Mouse (Mus musculus) v-Abl transformed pro-B cells (cell line): ENCODE data around the gene Tube1.

Source experiments
- in situ Hi-C, 2 experiments: fragments of 400-800 bp; cut with MboI; formaldehyde crosslinking; loops; one replicate each; pipeline ENCODE4 v1.15.1; 2025; ENCODE audit not compliant: unreplicated experiment in 2 of 2

Gene Tube1

DNA sequence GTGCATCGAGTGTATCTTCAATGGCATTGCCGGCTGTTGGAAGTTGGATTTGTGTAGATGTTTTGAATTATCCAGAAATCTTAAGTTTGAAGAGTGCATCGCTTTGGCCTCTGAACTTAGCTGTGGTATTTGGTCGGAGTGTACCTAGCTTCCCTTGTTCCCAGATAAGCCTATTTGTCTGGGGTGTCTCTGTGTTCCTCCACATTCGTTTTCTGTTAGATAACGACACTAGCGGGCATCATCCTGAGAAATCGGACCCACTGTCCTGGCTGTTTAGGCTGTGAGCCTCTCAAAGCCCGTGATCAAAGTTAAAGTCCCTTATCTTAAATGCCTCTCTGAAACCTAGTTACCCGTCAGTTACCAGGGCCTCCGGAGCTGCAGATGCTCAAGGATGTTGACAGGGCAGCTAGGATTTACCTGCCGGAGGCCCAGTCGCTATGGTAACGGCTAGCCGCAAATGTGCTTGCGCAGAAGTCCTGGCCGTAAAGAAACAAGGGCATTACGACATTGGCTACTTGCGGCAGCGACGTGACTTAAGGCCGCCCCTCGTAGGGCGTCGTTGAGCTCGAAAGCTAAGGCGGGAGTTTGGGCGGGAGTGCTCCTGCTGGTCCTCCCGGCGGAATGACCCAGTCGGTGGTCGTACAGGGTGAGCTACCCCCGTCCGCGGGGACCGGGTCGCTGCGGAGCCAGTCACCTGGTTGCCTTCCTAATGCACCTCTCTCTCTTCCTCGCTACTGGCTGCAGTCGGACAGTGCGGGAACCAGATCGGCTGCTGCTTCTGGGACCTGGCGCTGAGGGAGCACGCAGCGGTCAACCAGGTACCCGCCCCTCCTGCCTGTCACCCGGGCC lies at the start of gene Tube1, which contains the start of gene Fam229b:
TSS of gene Tube1 (plus strand) at position 515 of the 849 bp plus-strand sequence.
TSS of gene Fam229b (minus strand) at position 453 of the 849 bp plus-strand sequence.
- in situ Hi-C loops = no loop called here

DNA sequence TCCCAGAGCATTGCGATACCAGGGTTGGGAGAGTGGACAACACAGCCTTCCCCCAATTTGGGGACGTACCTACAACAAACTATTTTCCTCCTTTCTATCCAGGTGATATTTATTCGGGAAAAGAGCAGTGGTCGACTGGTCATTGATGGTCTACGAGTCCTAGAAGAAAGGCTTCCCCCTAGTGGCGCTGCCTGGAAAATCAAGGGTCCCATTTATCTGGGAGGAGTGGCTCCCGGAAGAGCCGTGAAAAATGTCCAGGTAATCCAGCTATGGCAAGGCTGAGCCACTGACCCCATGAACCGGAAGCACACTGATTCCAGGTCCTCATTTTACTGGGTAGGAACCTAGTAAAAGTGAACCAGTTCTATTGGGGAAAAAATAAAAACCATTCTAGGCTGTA lies 36.8 kb upstream of the Tube1 start:
- in situ Hi-C loops = no loop called here

DNA sequence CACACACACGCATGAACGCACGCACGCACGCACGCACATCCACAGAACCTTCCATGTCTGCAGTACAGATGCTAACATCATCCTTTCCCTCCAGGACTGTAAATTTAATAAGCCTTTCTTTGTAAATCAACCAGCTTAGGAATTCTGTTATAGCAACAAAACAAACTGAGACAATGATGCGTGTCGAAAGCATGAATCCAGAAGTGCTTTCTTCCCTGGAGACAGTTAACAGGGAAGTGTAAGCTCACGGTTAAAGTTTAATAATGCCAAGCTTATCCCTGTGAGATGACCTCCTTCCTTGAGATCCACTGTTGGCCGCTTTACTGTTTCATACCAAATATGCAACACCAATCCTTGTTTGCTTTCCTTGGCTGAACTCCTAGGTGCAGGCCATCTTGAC lies 35.0 kb upstream of the Tube1 start:
- in situ Hi-C loops = no loop called here

DNA sequence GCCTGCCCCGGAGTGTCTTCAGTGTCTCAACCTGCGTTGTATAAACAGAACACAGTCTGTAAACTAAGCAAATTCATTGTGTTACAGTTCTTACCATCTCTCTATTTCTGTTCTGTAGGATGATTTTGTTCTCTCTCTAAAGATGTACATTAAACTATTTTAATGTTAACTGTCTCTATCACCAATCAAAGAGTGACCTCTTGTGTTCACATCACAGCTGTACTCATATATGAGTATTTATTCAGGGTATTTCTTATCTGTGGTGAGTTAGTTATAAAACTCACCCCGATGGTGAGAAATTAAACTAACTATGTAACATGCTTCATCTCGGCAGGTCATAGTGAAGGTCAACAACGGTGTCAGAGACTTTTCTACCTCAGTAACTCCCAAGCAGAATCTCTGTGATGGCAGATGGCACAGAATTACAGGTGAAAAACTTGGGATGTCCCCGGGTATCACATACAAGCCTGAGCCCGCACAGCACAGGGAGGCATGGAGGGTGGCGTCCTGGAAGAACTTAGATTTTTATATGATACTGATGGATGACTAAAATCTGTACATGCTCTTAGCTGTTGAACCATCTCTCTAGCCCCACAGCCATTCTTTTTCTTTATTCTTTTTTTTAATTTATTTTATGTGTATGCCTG lies 28.9 kb upstream of the Tube1 start:
- in situ Hi-C loops = no loop called here

DNA sequence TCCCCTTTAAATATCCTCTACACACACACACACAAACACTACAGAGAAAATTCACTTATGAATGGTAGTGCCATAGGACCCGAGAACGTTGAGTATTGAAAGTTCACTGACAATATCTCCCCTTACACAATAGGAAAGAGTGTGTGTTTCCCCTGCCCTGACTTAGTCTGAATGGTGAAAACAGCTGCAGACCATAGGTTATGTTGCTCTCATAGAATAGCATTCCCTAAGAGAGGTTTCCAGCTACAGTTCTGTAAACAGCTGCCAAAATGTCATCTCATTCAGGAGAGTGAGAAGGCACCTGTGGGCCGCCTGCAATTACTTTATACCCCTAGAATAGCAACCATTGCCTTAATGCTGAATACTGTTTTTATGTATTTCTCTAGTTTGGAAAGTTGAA lies 27.4 kb upstream of the Tube1 start:
- in situ Hi-C loops = no loop called here

DNA sequence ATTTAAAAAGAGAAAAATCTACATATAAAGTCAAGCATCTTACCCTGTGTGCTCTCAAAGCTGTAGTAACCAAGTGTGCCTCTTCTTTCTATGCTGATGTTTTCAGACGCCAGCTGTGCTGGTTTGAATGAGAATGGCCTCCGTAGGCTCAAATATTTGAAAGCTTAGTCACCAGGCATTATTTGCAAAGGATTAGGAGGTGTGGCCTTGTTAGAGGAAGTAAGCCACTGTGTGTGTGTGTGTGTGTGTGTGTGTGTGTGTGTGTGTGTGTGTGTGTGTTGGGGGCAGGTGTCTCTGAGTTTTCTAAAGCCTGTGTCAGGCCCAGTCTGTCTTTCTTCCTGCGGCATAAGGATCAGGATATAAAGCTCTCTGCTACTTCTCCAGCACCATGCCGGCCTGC lies 26.8 kb upstream of the Tube1 start:
- in situ Hi-C loops = no loop called here

DNA sequence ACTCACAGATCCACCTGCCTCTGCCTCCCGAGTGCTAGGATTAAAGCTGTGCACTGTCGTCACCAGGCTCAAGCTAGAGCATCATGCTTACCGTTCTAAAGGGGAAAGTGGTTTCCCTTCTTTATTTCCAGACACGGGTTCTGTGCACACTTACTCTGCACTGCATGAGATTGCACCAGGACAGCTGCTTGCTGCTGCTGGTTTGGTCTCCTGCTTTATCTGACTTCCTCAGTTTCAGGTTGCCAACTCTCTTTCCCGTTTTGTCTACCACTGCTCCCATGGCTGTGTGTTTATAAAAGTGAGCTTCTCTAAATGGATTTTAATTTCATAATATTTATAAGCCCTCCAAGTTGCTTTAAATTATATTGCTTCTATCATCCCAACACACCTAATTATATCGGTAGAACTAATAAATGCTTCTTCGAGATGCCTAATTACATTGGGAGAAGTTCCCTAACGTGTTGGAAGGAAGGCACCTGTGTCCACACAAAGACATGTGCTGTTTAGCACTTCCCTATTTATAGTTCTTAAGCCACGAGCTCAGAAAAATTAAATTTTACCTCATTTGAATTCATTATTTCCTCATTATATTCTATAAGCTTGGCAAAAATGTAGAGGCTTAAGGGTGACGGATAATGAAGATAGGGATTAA lies 24.8 kb upstream of the Tube1 start:
- in situ Hi-C loops = no loop called here

DNA sequence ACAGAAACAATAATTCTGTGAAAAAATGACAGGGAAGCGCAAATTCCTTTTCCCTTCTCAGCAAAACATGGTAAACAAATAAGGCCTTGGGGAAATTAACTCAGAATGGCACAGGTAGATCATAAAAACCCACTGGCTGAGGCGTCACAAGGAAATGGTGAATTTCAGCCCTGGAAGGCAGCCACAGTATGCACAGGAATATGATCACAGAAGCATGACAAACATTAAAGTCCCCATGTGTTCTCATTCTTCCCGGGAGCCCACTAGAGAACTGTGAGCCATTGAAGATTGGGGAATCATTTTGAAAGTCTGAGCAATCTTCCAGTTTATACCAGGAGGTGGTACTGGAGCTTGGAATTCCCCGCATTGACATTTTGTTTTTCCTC lies 24.3 kb upstream of the Tube1 start:
- in situ Hi-C loops = no loop called here

DNA sequence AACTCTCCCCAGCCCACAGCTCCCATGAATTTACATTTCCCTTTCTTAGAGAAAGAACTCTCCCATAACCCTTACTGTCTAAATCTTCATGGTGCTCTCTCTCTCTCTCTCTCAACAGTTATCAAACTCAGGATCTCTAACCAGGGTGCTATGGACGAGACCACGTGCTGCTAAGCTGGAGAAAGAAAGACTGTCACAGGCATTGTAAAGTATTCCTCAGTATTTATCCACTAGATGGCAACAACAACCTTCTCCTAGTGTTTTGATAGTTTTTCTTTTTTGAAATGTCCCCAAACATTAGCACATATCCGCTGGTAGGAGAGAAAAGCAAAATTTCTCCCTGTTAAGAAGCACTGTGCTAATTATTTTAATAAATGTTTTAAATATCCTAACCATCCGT lies 12.4 kb upstream of the Tube1 start:
- in situ Hi-C loops = no loop called here

DNA sequence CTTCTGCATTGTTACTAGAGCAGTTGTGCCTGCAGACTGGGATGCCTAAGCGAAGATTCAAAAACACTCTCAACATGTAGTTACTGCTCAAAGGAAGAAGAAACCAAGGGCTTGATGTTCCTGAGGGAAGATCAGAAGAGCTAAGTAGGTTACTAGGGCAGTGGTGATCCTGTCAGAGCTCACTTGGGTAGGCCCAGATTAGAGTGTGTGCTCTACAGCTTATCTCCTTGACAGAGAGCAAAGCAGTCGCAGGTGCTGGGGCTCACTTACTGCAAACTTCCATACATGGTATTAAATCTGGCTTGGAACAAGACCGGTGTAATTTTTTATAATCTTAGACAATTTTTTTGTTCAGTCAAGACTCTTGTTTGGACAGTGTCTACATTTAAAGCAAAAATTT lies 4.0 kb downstream of the Tube1 start:
- in situ Hi-C loops = no loop called here

DNA sequence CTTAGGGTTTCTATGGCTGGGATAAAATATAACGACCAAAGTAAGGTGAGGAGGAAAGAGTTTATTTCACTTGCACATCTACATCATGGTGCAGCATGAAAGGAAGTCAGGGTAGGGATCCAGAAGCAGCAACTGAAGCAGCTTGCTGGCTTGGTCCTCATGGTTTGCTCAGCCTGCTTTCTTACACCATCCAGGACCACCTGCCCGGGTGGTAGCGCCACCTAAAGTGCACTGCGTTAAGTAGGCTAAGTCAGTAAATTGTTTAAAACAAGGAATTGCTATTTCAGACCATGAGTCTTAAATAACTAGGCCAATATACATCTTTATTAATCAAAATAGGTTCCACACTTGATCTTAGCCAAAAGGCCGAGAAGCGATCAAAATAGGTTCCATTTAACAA lies 5.0 kb downstream of the Tube1 start:
- in situ Hi-C loops = no loop called here

DNA sequence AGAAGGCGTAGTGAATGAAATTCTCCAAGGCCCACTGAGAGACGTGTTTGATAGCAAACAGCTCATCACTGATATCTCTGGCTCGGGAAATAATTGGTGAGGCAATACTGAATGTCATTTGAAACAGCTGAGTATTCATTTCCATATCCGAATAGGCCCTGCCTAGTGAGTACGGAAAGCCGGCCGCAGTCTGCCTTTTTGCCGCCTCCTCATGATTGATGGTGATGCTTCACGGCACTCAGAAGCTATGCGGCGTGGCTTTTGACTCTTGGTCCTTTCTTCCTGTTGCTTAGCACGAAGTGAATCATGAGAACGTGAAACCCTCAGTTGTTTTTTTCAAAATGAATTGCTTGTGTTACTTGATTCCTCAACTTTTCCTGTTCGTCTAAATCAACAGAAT lies 7.1 kb downstream of the Tube1 start:
- in situ Hi-C loops = no loop called here

DNA sequence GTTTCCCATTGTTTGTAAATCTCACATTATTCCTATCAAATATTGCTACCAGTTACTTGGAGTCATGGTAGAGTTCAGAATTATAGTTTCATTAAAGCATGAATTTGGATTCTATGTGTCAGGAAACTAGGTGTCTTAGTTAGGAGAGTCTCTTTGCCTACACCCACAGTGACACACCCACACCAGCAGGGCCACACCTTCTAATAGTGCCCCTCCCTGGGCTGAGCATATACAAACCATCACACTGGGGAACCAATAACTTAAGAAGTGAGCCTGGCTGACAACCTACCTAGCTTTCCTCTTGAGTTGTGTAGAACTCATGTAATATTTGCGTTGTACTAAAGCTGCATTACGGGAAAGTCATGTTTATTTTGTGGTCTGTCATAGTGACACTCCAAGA lies 7.6 kb downstream of the Tube1 start:
- in situ Hi-C loops = no loop called here

DNA sequence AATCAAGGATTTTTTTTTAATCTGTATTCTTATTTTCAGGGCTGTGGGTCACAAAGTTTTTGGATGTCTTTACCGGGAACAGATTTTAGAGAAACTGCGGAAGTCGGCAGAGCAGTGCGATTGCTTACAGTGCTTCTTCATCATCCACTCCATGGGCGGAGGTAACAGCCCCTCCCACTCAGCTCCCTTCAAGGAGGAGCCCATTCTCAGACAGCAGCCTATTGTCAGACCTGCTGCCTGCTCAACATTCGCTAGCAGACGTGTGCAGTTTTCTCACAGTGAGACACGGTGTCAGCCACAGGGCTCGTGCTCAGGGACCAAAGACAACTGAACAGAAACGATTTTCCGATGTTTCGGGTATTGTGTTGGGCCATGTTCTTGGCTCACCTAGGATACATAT lies 8.4 kb downstream of the Tube1 start:
- in situ Hi-C loops = no loop called here

DNA sequence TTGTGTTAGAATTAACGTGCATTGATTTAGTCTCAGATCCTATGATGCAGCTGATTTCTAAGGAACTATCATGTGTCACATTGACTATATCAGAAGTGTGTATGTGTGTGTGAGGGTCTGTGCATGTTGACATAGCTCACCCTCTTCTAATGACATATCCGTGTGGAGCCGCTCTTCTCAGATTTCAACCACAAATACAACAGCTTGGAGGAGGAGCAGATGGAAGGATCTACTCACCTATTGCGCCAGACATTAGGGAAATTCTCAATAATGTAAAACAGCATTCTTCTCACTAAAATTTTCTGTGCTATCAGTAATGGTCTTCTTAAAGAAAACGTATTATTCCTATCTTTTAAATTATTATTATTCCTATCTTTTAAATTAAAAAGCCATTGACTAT lies 22.9 kb downstream of the Tube1 start:
- in situ Hi-C loops = loop anchor here (25.0 kb wide), 3 partner anchors 656 to 1381 kb away; no protein-coding TSS in a partner anchor

DNA sequence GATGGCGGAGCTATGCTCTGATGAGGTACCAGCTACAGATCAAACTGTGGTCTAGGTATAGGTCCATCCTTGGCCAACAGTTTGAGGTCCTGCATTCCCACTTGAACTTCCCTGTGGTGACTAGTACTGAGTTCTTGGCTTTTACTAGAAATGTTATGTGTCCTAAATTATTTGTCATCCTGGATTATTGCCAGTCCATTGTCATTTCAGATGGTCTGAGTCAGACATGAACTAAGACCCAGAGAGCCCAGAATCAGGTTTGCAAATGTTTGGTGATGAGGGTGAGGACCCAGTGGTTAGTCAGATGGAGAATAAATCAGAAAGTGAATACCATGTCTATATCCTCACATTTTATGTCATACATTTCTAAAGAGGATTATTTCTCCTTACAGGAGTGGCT lies 23.5 kb downstream of the Tube1 start:
- in situ Hi-C loops = loop anchor here (25.0 kb wide), 3 partner anchors 655 to 1380 kb away; no protein-coding TSS in a partner anchor

DNA sequence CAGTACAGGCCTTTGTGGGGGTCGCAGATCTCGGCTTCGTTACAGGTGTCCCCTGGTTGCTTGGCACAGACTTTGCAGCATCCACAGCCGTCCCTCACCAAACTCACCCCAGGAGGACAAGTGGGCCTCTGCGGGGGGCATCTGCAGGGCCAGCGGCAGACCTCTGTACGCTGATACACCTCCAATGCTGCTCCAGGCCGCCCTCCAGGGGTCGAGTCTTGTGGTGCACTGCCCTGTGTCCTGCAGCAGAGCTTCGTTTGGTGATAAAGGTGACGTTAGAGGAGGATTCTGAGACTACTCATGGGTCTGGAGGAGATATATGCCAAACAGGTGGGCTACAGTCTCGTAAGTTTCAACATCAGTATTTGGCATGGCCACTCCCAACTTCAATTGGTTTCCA lies 24.5 kb downstream of the Tube1 start:
- in situ Hi-C loops = loop anchor here (25.0 kb wide), 3 partner anchors 654 to 1379 kb away; no protein-coding TSS in a partner anchor

DNA sequence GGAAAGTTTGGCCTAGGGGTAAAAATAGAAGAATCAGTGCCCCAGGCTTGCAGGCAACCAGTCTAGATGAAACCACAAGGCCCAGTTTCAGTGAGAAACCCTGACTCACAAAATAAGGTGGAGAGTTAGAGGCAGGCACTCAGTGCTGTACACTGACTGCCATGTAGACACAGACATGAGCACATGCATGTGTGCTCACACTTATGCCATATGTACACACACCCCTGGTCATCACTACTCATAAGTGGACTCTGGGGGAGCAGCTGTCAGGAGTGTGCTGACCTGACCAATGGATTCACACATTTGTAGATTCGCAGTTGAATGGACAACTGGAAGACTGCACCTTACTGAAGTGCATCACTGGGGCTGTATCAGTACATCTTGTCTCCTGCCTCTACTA lies 27.6 kb downstream of the Tube1 start:
- in situ Hi-C loops = loop anchor here (25.0 kb wide), 3 partner anchors 651 to 1376 kb away; no protein-coding TSS in a partner anchor

DNA sequence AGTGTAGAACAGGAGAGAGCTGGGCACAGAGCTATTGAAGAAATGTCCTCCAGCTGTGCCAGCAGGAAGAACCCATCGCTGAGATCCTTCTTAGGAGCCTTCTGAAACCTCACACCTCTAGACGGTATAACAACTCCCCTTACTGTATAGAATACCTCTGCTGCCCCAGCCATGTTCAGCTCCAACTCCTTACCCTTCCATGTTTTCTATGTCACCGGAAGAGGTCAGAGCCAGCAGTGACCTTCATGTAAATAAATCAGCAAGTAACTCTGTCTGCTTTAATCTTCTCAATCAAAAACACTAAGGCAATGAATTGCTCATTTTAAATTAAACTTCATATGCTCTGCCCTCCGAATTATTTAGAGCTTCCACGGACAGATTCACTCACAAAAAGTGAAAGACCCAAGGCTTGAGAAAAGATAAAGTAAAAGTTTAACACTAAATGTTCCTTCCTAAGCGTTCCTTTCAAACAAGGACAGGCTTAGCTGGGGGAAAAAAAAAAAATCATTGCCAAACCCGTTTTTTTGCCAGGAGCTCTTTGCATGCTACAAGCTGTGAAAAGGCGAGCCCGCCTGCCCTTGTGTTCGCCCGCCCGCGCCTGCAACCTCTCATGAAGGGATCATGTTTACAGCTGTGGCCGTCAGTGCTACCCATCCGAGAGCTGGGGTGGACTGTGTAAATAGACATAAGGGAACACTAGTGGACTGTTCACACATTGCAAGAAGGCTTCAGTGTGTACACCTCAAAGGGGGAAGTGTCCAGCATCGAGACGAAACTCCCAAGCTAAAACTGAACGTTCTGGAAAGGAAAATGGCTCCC lies 29.1 kb downstream of the Tube1 start:
- in situ Hi-C loops = loop anchor here (25.0 kb wide), 3 partner anchors 649 to 1374 kb away; no protein-coding TSS in a partner anchor

DNA sequence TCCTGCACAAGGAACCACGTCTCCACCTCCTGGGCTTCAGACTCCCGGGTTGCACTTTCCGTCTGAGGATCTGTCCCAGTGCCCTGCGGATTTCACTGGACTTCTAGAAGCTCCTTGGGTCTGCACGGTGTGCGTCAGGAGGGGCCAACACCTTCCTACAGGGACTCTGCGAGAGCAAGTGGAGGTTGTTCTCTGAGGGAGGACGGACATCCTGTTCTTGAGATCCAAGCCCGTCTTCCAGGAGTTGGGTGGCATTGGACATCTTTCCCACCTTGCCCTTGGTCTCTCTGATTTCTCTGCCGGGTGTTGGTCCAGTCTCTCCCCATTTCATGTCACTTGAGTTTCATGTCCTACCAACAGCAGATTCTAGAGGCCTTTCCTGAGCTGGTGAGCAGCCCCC lies 29.9 kb downstream of the Tube1 start, which contains the start of gene Ccn6:
TSS of gene Ccn6 (minus strand) at position 101 of the 400 bp plus-strand sequence.
- in situ Hi-C loops = loop anchor here (25.0 kb wide), 3 partner anchors 649 to 1374 kb away; no protein-coding TSS in a partner anchor
